Mouse (Mus musculus) hindbrain, embryonic 10.5 days (tissue): ENCODE data around the gene Vmn2r9. TPM values are rescaled to one million over a fixed set of nuclear protein-coding genes. Genes with fewer than 3 reads are reported as not detected.
"Not testable (repeated sequence)": the region's sequence is repeated elsewhere in the genome, so short reads cannot be mapped to it uniquely, and the experiment has no call there.

ENCODE experiments used
- DNase-seq: peaks from one replicate; pipeline ENCODE4 v3.0.0-alpha.2; 2017; ENCODE audit warnings: low spot score
- H3K27ac ChIP-seq: fragments of 300-500 bp; sonication (generic); 2 replicates; pipeline ENCODE4 v1.5.1; 2016; ENCODE audit warnings: mild to moderate bottlenecking, moderate library complexity
- H3K27me3 ChIP-seq: fragments of 300-500 bp; sonication (generic); 2 replicates; pipeline ENCODE4 v1.6.1; 2016; ENCODE audit warnings: mild to moderate bottlenecking; ENCODE audit not compliant: poor library complexity, insufficient read depth, severe bottlenecking
- H3K36me3 ChIP-seq: fragments of 300-500 bp; sonication (generic); 2 replicates; pipeline ENCODE4 v1.6.1; 2016; ENCODE audit warnings: mild to moderate bottlenecking, moderate library complexity
- H3K4me1 ChIP-seq: fragments of 300-500 bp; sonication (generic); replicated peaks from 2 replicates; pipeline ENCODE4 v1.6.1; 2016; ENCODE audit warnings: mild to moderate bottlenecking
- H3K4me3 ChIP-seq: fragments of 300-500 bp; sonication (generic); 2 replicates; pipeline ENCODE4 v1.5.1; 2016; ENCODE audit warnings: mild to moderate bottlenecking, moderate library complexity
- H3K9me3 ChIP-seq: fragments of 300-500 bp; sonication (generic); 2 replicates; pipeline ENCODE4 v1.6.1; 2016; ENCODE audit warnings: mild to moderate bottlenecking, moderate library complexity
- WGBS: fragments of 180-500 bp; shearing (Covaris S2); methylation state at CpG from one replicate; pipeline ENCODE4 v1.1.7; 2016; 5-methylcytosine and 5-hydroxymethylcytosine counted together
- polyA plus RNA-seq: library from polyadenylated mRNA; unstranded; fragments of >200 nt; fragmentation: Nextera tagmentation; extraction: Ambion mirVana; gene quantifications from 2 replicates; pipeline ENCODE4 v1.2.1, GENCODE M21; 2016

Vmn2r9 gene
- polyA plus RNA-seq, result not detected in 2 replicates

DNA sequence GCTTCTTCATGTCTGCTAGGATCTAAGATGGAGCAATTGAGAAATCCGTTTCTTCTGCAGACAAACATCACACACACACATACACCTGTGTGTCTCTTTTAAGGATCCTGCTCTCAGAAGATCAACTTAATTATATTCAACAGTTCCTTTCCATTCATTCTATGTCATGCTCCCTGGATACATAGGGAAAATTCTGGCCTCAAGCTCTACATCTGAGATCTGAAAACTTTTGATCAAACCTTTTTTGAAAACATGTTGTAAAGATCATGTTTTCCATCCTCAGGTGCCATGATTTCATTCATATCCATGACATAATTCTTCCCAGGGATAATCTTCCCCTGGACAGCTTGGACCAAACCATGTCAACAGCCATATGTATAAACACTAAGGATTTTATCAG, at the start of gene Vmn2r9:
Gene Vmn2r9, minus strand, starts transcription at position 101 of the 400 bp plus-strand sequence.
- H3K27me3 ChIP-seq, H3K4me1 ChIP-seq, H3K36me3 ChIP-seq, DNase-seq, H3K9me3 ChIP-seq, H3K4me3 ChIP-seq, H3K27ac ChIP-seq: not testable (repeated sequence)
- WGBS, result 76% methylated on average over 1 of the region's 1 CpGs

- H3K36me3 ChIP-seq, H3K4me1 ChIP-seq, H3K9me3 ChIP-seq, H3K27me3 ChIP-seq, H3K27ac ChIP-seq, H3K4me3 ChIP-seq: not testable (repeated sequence)
- WGBS, result 10% methylated on average over 1 of the region's 1 CpGs
- peak; percentile 31 for DNase-seq
Observed at GRCm38 (mm10) chr5:108866746-108867145, 14.3 kb upstream of the Vmn2r9 start.

- Histone ChIP-seq H3K27ac (no peak overlapping the region), H3K9me3 (no peaks in the 10 kb centered on the region), H3K4me3 (no peak overlapping the region), H3K36me3 (no peaks in the 10 kb centered on the region), H3K4me1 (no peaks in the 10 kb centered on the region), H3K27me3 (no peaks in the 10 kb centered on the region)
- 45% methylated on average over 1 of the region's 1 CpGs for WGBS
- DNase-seq, result no peak
Observed at GRCm38 (mm10) chr5:108849466-108849865, 2.9 kb downstream of the Vmn2r9 start.

- no peak overlapping the region for H3K4me3 ChIP-seq
- no peaks in the 10 kb centered on the region for H3K9me3 ChIP-seq
- no peaks in the 10 kb centered on the region for H3K36me3 ChIP-seq
- no peaks in the 10 kb centered on the region for H3K4me1 ChIP-seq
- no peak overlapping the region for H3K27ac ChIP-seq
- peak; percentile 22 for DNase-seq
- 88% methylated on average over 1 of the region's 1 CpGs for WGBS
- no peaks in the 10 kb centered on the region for H3K27me3 ChIP-seq
Observed at GRCm38 (mm10) chr5:108836156-108836555, 16.2 kb downstream of the Vmn2r9 start.

DNA sequence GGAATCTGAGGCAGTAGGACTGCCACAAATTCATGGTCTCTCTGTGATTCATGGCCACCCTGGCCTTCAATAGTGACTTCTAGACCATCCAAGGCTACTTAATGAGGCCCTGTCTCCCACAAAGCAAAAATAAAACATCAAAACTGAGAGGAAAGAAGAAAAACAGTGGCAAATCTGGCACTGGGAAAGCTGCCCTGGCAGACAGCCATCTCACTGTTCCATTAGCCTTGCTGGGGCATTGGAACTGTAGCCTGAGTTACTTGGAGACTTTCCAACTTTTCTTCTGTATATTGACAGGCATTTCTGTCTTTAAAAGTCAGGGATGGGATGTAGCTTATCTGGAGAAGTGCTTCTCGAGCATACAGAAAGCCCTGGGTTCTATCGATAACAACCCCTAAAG, 29.1 kb downstream of the Vmn2r9 start:
- WGBS, result 90% methylated on average over 2 of the region's 2 CpGs
- H3K4me1 ChIP-seq, result no peaks in the 10 kb centered on the region
- no peak overlapping the region for H3K27ac ChIP-seq
- no peak for DNase-seq
- H3K4me3 ChIP-seq, result no peak overlapping the region
- no peaks in the 10 kb centered on the region for H3K27me3 ChIP-seq
- no peaks in the 10 kb centered on the region for H3K9me3 ChIP-seq
- H3K36me3 ChIP-seq, result no peaks in the 10 kb centered on the region

DNA sequence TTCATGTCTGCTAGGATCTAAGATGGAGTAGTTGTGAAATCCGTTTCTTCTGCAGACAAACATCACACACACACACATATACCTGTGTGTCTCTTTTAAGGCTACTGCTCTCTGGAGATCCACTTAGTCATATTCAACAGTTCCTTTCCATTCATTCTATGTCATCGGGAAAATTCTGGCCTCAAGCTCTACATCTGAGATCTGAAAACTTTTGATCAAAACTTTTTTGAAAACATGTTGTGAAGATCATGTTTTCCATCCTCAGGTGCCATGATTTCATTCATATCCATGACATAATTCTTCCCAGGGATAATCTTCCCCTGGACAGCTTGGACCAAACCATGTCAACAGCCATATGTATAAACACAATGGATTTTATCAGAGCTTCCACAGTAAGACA, 43.7 kb downstream of the Vmn2r9 start, which contains the start of gene Vmn2r8:
Gene Vmn2r8, minus strand, starts transcription at position 101 of the 400 bp plus-strand sequence.
- not testable (repeated sequence) for H3K36me3 ChIP-seq, H3K4me3 ChIP-seq, H3K27me3 ChIP-seq, H3K4me1 ChIP-seq, DNase-seq, H3K27ac ChIP-seq, H3K9me3 ChIP-seq
- 79% methylated on average over 2 of the region's 2 CpGs for WGBS

DNA sequence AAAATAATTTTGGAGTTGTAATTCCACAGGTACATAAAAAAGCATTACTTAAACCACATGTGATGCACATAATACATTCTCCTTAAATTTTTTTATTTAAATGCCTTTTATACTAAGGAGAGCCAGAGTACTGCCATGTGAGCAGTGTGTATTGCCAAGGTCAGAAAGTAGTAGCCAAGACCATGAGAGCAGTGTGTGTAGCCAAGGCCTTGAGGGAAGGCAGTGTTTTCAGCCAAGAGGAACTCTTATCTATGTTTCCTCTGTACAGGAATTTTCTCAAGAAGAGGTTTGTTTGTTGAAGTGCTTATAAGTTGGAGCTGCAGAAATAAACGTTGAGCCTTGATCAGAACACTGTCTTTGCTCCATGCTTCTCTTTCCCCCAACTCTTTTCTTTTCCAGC, 48.8 kb downstream of the Vmn2r9 start:
- Histone ChIP-seq H3K27ac (no peak overlapping the region), H3K9me3 (no peaks in the 10 kb centered on the region), H3K27me3 (no peaks in the 10 kb centered on the region), H3K4me3 (no peak overlapping the region), H3K4me1 (no peaks in the 10 kb centered on the region), H3K36me3 (no peaks in the 10 kb centered on the region)
- DNase-seq, result no peak
- 42% methylated on average over 1 of the region's 1 CpGs for WGBS

DNA sequence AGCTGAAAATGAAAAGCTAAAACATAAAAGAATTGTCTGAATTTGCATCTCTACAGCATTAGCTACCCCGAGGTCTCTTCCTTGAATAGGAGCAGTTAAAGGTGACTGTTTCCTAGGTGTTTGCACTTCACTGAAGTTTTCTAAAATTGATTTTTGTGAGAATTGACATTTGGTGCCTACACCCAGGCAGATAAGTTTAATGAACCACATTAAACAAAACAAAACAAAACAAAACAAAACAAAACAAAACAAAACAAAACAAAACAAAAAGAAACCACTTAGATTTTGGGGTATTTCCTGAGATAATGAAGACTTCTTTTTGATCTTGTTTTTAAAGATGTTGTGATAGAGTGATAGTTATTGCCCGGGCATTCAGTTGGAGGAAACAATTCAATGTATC, 57.1 kb downstream of the Vmn2r9 start, which contains the start of gene Tmed11:
Gene Tmed11, minus strand, starts transcription at position 101 of the 400 bp plus-strand sequence.
- H3K36me3 ChIP-seq, H3K4me1 ChIP-seq, DNase-seq, H3K4me3 ChIP-seq, H3K9me3 ChIP-seq, H3K27ac ChIP-seq, H3K27me3 ChIP-seq: not testable (repeated sequence)
- 65% methylated on average over 2 of the region's 2 CpGs for WGBS

DNA sequence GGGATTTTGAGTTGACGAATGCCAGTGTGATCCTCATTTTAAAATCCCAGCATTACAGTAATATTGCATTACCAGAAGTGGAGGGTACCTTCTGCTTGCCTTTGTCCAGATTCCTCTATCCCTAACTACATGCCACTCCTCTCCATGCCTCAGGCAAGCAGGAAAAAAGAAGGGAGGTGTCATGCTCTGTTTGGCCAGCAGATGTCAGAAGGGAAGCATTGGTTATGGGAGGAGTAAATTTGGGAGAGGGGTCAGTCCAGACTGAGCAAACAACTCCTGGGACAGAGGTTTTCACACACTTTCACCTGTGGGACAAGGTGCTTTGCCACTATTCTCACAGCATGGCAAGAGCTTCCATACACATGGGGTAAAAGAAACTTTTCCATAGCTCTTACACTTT, 62.0 kb downstream of the Vmn2r9 start:
- H3K4me1 ChIP-seq, H3K9me3 ChIP-seq, H3K27ac ChIP-seq, H3K36me3 ChIP-seq, H3K27me3 ChIP-seq, H3K4me3 ChIP-seq: not testable (repeated sequence)
- WGBS, result 33% methylated on average over 1 of the region's 1 CpGs
- DNase-seq, result peak; percentile 26

Other genes with a start within 250 kb of the Vmn2r9 start
- gene Gak, start 222.8 kb downstream of the Vmn2r9 start, polyA plus RNA-seq, result 58.0 and 60.9 TPM in 2 replicates
- gene Tmem175, start 222.8 kb downstream of the Vmn2r9 start, polyA plus RNA-seq, result 17.3 and 19.2 TPM in 2 replicates
- 12.0 and 12.8 TPM in 2 replicates for gene Idua, start 192.3 kb downstream of the Vmn2r9 start, polyA plus RNA-seq
- 11.1 and 15.1 TPM in 2 replicates for gene Dgkq, start 182.9 kb downstream of the Vmn2r9 start, polyA plus RNA-seq
- 0.57 and 0.99 TPM in 2 replicates for gene Slc26a1, start 177.0 kb downstream of the Vmn2r9 start, polyA plus RNA-seq
- gene Fgfrl1, start 160.2 kb downstream of the Vmn2r9 start, polyA plus RNA-seq, result 14.7 and 16.3 TPM in 2 replicates
- gene Rnf212, start 77.6 kb downstream of the Vmn2r9 start, polyA plus RNA-seq, result 0.25 TPM in 1 of 2 replicates, not detected in the other
- not detected in 2 replicates for gene Tmed11, start 57.2 kb downstream of the Vmn2r9 start, polyA plus RNA-seq
- gene Vmn2r8, start 43.8 kb downstream of the Vmn2r9 start, polyA plus RNA-seq, result not detected in 2 replicates
- gene Vmn2r10, start 153.9 kb upstream of the Vmn2r9 start, polyA plus RNA-seq, result not detected in 2 replicates
- gene Vmn2r11, start 207.0 kb upstream of the Vmn2r9 start, polyA plus RNA-seq, result not detected in 2 replicates
- gene Vmn2r12, start 245.3 kb upstream of the Vmn2r9 start, polyA plus RNA-seq, result not detected in 2 replicates